Mouse (Mus musculus): Measurements from ENCODE around the gene Gadd45a. TPM values are rescaled to one million over a fixed set of nuclear protein-coding genes. Genes with fewer than 3 reads are reported as not detected.
A peak's percentile ranks its signal among the peaks of the same experiment; 100 is the strongest.

Gadd45a gene
- 24.7 to 64.2 TPM (median 57.8 TPM) in 3 replicates for total RNA-seq (2017)

GRCm38 (mm10) chr6:67036837-67037628 lies at the start of gene Gadd45a:
Gene Gadd45a (minus strand): TSS chr6:67037457.
- ATAC-seq (replicated peaks; ENCODE audit: insufficient number of reproducible peaks, low FRiP score, low TSS enrichment, poor library complexity, severe bottlenecking): peak; percentile 97

GRCm38 (mm10) chr6:67085850-67086437 lies 48.7 kb upstream of the Gadd45a start:
- no peak for ATAC-seq (replicated peaks; ENCODE audit: insufficient number of reproducible peaks, low FRiP score, low TSS enrichment, poor library complexity, severe bottlenecking)

GRCm38 (mm10) chr6:67084465-67084864 lies 47.2 kb upstream of the Gadd45a start:
- ATAC-seq (replicated peaks; ENCODE audit: insufficient number of reproducible peaks, low FRiP score, low TSS enrichment, poor library complexity, severe bottlenecking): no peak

- ATAC-seq (replicated peaks; ENCODE audit: insufficient number of reproducible peaks, low FRiP score, low TSS enrichment, poor library complexity, severe bottlenecking): no peak
Observed at GRCm38 (mm10) chr6:67081141-67081540, 43.9 kb upstream of the Gadd45a start.

GRCm38 (mm10) chr6:67078076-67078475 lies 40.8 kb upstream of the Gadd45a start:
- ATAC-seq (replicated peaks; ENCODE audit: insufficient number of reproducible peaks, low FRiP score, low TSS enrichment, poor library complexity, severe bottlenecking): no peak

GRCm38 (mm10) chr6:67077477-67077876 lies 40.2 kb upstream of the Gadd45a start:
- no peak for ATAC-seq (replicated peaks; ENCODE audit: insufficient number of reproducible peaks, low FRiP score, low TSS enrichment, poor library complexity, severe bottlenecking)

- ATAC-seq (replicated peaks; ENCODE audit: insufficient number of reproducible peaks, low FRiP score, low TSS enrichment, poor library complexity, severe bottlenecking): no peak
Observed at GRCm38 (mm10) chr6:67076348-67076747, 39.1 kb upstream of the Gadd45a start.

- ATAC-seq (replicated peaks; ENCODE audit: insufficient number of reproducible peaks, low FRiP score, low TSS enrichment, poor library complexity, severe bottlenecking): no peak
Observed at GRCm38 (mm10) chr6:67074868-67075267, 37.6 kb upstream of the Gadd45a start.

GRCm38 (mm10) chr6:67073929-67074328 lies 36.7 kb upstream of the Gadd45a start:
- peak; percentile 44 for ATAC-seq (replicated peaks; ENCODE audit: insufficient number of reproducible peaks, low FRiP score, low TSS enrichment, poor library complexity, severe bottlenecking)

- no peak for ATAC-seq (replicated peaks; ENCODE audit: insufficient number of reproducible peaks, low FRiP score, low TSS enrichment, poor library complexity, severe bottlenecking)
Observed at GRCm38 (mm10) chr6:67073446-67073845, 36.2 kb upstream of the Gadd45a start.

- no peak for ATAC-seq (replicated peaks; ENCODE audit: insufficient number of reproducible peaks, low FRiP score, low TSS enrichment, poor library complexity, severe bottlenecking)
Observed at GRCm38 (mm10) chr6:67071615-67072014, 34.4 kb upstream of the Gadd45a start.

- ATAC-seq (replicated peaks; ENCODE audit: insufficient number of reproducible peaks, low FRiP score, low TSS enrichment, poor library complexity, severe bottlenecking): no peak
Observed at GRCm38 (mm10) chr6:67069800-67070315, 32.6 kb upstream of the Gadd45a start.

- ATAC-seq (replicated peaks; ENCODE audit: insufficient number of reproducible peaks, low FRiP score, low TSS enrichment, poor library complexity, severe bottlenecking): peak; percentile 62
Observed at GRCm38 (mm10) chr6:67069219-67069762, 32.0 kb upstream of the Gadd45a start.

GRCm38 (mm10) chr6:67060057-67060456 lies 22.8 kb upstream of the Gadd45a start:
- no peak for ATAC-seq (replicated peaks; ENCODE audit: insufficient number of reproducible peaks, low FRiP score, low TSS enrichment, poor library complexity, severe bottlenecking)

GRCm38 (mm10) chr6:67057991-67058696 lies 20.9 kb upstream of the Gadd45a start:
- ATAC-seq (replicated peaks; ENCODE audit: insufficient number of reproducible peaks, low FRiP score, low TSS enrichment, poor library complexity, severe bottlenecking): no peak

- no peak for ATAC-seq (replicated peaks; ENCODE audit: insufficient number of reproducible peaks, low FRiP score, low TSS enrichment, poor library complexity, severe bottlenecking)
Observed at GRCm38 (mm10) chr6:67057574-67057973, 20.3 kb upstream of the Gadd45a start.

- ATAC-seq (replicated peaks; ENCODE audit: insufficient number of reproducible peaks, low FRiP score, low TSS enrichment, poor library complexity, severe bottlenecking): no peak
Observed at GRCm38 (mm10) chr6:67056889-67057564, 19.8 kb upstream of the Gadd45a start.

GRCm38 (mm10) chr6:67056108-67056888 lies 19.0 kb upstream of the Gadd45a start:
- ATAC-seq (replicated peaks; ENCODE audit: insufficient number of reproducible peaks, low FRiP score, low TSS enrichment, poor library complexity, severe bottlenecking): peak; percentile 77

Measured in monocyte, adult 5-6 weeks (primary cell).